Mouse (Mus musculus): ENCODE measurements around the gene Atad5. TPM values are rescaled to one million over a fixed set of nuclear protein-coding genes. Genes with fewer than 3 reads are reported as not detected.
A peak's percentile ranks its signal among the peaks of the same experiment; 100 is the strongest.

Atad5 gene
- total and polyA plus RNA-seq, 2 experiments, result 0.15 to 1.1 TPM

- peaks cover 5% of the 10 kb centered on the region for H3K36me3 ChIP-seq (ENCODE audit: control insufficient read depth, insufficient read depth, low read length)
- H3K9ac ChIP-seq (ENCODE audit: low read depth, low read length), result peak overlapping the region; percentile 85
- TF ChIP-seq POLR2A (IDR thresholded peaks at IDR 0.05; ENCODE audit: extremely low read depth, insufficient read depth, low read length) (no peak), CTCF (IDR thresholded peaks at IDR 0.05; ENCODE audit: low read depth, low read length) (no peak)
- 41% methylated on average over 6 of the region's 6 CpGs for WGBS
- peak overlapping the region; percentile 70 for H3K4me3 ChIP-seq (ENCODE audit: insufficient read depth, low read depth, low read length)
- 0 out of 2 replicates have a peak, but pooled peaks cover 11% of the 10 kb centered on the region for H3K4me1 ChIP-seq (ENCODE audit: control insufficient read depth, insufficient read depth, low read length)
- DNase-seq (ENCODE audit: extremely low read depth, low read depth, low spot score), result peak; percentile 74
- H3K79me2 ChIP-seq (ENCODE audit: control insufficient read depth, insufficient read depth, low read length), result peaks cover 3% of the 10 kb centered on the region; the same call in 1 of the 2 replicates
- H3K27ac ChIP-seq (replicated peaks; ENCODE audit: insufficient read depth, low read depth, low read length), result peak overlapping the region; percentile 95
- no peaks in the 10 kb centered on the region for H3K27me3 ChIP-seq (ENCODE audit: control insufficient read depth, insufficient read depth, low read length)
Measured at GRCm38 (mm10) chr11:80184531-80185071, 95.4 kb downstream of the Atad5 start.

Other genes with a start within 250 kb of the Atad5 start
- 21.5 and 26.6 TPM in 2 replicates for gene Utp6, start 127.0 kb upstream of the Atad5 start, total RNA-seq (2014; rRNA removed)
- gene Utp6, start 127.0 kb upstream of the Atad5 start, polyA plus RNA-seq (2012; rRNA removed), result 4.2 and 5.2 TPM in 2 replicates
- 14.5 and 17.1 TPM in 2 replicates for gene Suz12, start 96.3 kb upstream of the Atad5 start, total RNA-seq (2014; rRNA removed)
- gene Suz12, start 96.3 kb upstream of the Atad5 start, polyA plus RNA-seq (2012; rRNA removed), result 2.5 and 2.7 TPM in 2 replicates
- gene Crlf3, start 8.4 kb upstream of the Atad5 start, total RNA-seq (2014; rRNA removed), result 10.4 and 12.1 TPM in 2 replicates
- 3.0 and 4.1 TPM in 2 replicates for gene Crlf3, start 8.4 kb upstream of the Atad5 start, polyA plus RNA-seq (2012; rRNA removed)
- 20.5 and 21.6 TPM in 2 replicates for gene Tefm, start 52.8 kb downstream of the Atad5 start, total RNA-seq (2014; rRNA removed)
- gene Tefm, start 52.8 kb downstream of the Atad5 start, polyA plus RNA-seq (2012; rRNA removed), result 5.0 and 5.3 TPM in 2 replicates
- 32.1 and 33.4 TPM in 2 replicates for gene Adap2, start 64.7 kb downstream of the Atad5 start, total RNA-seq (2014; rRNA removed)
- gene Adap2, start 64.7 kb downstream of the Atad5 start, polyA plus RNA-seq (2012; rRNA removed), result 23.6 and 27.3 TPM in 2 replicates
- 6.1 and 6.6 TPM in 2 replicates for gene Rnf135, start 94.5 kb downstream of the Atad5 start, total RNA-seq (2014; rRNA removed)
- 9.4 and 11.0 TPM in 2 replicates for gene Rnf135, start 94.5 kb downstream of the Atad5 start, polyA plus RNA-seq (2012; rRNA removed)
- 32.1 and 37.1 TPM in 2 replicates for gene Rhot1, start 119.6 kb downstream of the Atad5 start, total RNA-seq (2014; rRNA removed)
- gene Rhot1, start 119.6 kb downstream of the Atad5 start, polyA plus RNA-seq (2012; rRNA removed), result 8.4 and 8.9 TPM in 2 replicates
- 0.09 and 0.13 TPM in 2 replicates for gene Rhbdl3, start 211.5 kb downstream of the Atad5 start, total RNA-seq (2014; rRNA removed)
- 0.02 and 0.06 TPM in 2 replicates for gene Rhbdl3, start 211.5 kb downstream of the Atad5 start, polyA plus RNA-seq (2012; rRNA removed)

All from liver, adult 2 months (tissue).